Mouse (Mus musculus) midbrain, embryonic 14.5 days (tissue): ENCODE results near the gene Tlr5. TPM values are rescaled to one million over a fixed set of nuclear protein-coding genes. Genes with fewer than 3 reads are reported as not detected.
A peak's percentile ranks its signal among the peaks of the same experiment; 100 is the strongest.

Experiments used
- ATAC-seq: fragments of 200-750 bp; cut with Nextera tagmentation; 2 replicates; pipeline ENCODE4 v1.8.0; 2017; ENCODE audit warnings: moderate number of reproducible peaks, moderate library complexity; ENCODE audit not compliant: low FRiP score, low TSS enrichment
- DNase-seq: peaks from one replicate; pipeline ENCODE4 v3.0.0-alpha.2; 2015
- H3K27ac ChIP-seq: fragments of 300-500 bp; sonication (generic); replicated peaks from 2 replicates; pipeline ENCODE4 v1.5.1; 2014; ENCODE audit warnings: mild to moderate bottlenecking, low read depth, low read length, moderate library complexity
- H3K27me3 ChIP-seq: fragments of 300-500 bp; sonication (generic); 2 replicates; pipeline ENCODE4 v1.6.1; 2014; ENCODE audit warnings: low read length, control low read depth, mixed read lengths; ENCODE audit not compliant: control insufficient read depth, insufficient read depth
- H3K36me3 ChIP-seq: fragments of 300-500 bp; sonication (generic); 2 replicates; pipeline ENCODE4 v1.6.1; 2014; ENCODE audit warnings: low read length, control low read depth; ENCODE audit not compliant: control insufficient read depth, insufficient read depth
- H3K4me1 ChIP-seq: fragments of 300-500 bp; sonication (generic); 2 replicates; pipeline ENCODE4 v1.6.1; 2014; ENCODE audit warnings: mild to moderate bottlenecking, antibody characterized with exemption, low read length, control low read depth; ENCODE audit not compliant: control insufficient read depth, insufficient read depth
- H3K4me2 ChIP-seq: fragments of 300-500 bp; sonication (generic); 2 replicates; pipeline ENCODE4 v1.6.1; 2014; ENCODE audit warnings: mild to moderate bottlenecking, low read length, moderate library complexity
- H3K4me3 ChIP-seq: fragments of 300-500 bp; sonication (generic); replicated peaks from 2 replicates; pipeline ENCODE4 v1.5.1; 2014; ENCODE audit warnings: low read depth, low read length
- H3K9ac ChIP-seq: fragments of 300-500 bp; sonication (generic); replicated peaks from 2 replicates; pipeline ENCODE4 v1.6.1; 2014; ENCODE audit warnings: mild to moderate bottlenecking, low read length, moderate library complexity
- H3K9me3 ChIP-seq: fragments of 300-500 bp; sonication (generic); 2 replicates; pipeline ENCODE4 v1.6.1; 2016; ENCODE audit warnings: low read length, control low read depth, mixed read lengths; ENCODE audit not compliant: control insufficient read depth
- WGBS: fragments of 180-500 bp; shearing (Covaris S2); extraction: QIAGEN DNeasy Blood & Tissue Kit; methylation state at CpG from one replicate; pipeline ENCODE4 v1.1.7; 2014; 5-methylcytosine and 5-hydroxymethylcytosine counted together
- polyA plus RNA-seq: library from polyadenylated mRNA; unstranded; fragments of >200 nt; fragmentation: Nextera tagmentation; extraction: Ambion mirVana; gene quantifications from 2 replicates; pipeline ENCODE4 v1.2.1, GENCODE M21; 2014

Tlr5 gene
- polyA plus RNA-seq, 1 experiment from 2014 or later, result 0.25 TPM

DNA sequence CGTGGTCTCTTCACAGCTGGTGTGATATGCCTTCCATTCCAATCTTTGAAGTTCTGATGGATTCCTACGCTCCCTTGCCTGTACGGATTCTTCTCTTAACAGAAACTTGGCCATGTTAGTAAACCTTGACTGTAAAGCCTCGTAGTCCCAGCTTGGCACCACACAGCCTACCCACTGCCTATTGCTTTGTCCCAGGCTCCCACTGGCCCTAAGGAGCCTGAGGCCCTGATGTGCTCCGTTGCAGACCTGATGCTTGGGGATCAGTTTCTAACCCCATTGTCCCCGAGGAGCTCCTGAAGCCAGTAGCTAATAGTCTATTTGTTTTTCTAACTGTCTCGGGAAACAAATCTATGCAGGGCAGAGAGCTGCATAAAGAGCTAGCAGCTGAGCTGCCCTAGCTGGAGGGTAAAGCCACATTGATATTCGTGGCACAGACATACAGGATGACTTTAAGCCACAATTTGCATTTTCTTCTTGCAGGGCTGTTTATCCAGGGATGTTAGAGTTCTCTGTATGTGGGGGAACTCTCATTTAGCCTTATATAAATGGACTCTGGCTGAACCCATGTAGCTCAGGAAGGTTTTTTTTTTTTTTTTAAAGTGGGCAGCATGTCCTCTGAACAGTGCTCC is 35.8 kb upstream of the Tlr5 start:
- peak; percentile 79 for DNase-seq
- no peaks in the 10 kb centered on the region for H3K27me3 ChIP-seq
- peak overlapping the region; percentile 72 for H3K27ac ChIP-seq
- no peaks in the 10 kb centered on the region for H3K9me3 ChIP-seq
- 22% methylated on average over 8 of the region's 8 CpGs for WGBS
- peak; percentile 71 for ATAC-seq
- no peak overlapping the region for H3K9ac ChIP-seq
- H3K4me3 ChIP-seq, result no peak overlapping the region
- no peaks in the 10 kb centered on the region for H3K36me3 ChIP-seq
- no peak overlapping the region for H3K4me2 ChIP-seq
- peaks cover 34% of the 10 kb centered on the region for H3K4me1 ChIP-seq

DNA sequence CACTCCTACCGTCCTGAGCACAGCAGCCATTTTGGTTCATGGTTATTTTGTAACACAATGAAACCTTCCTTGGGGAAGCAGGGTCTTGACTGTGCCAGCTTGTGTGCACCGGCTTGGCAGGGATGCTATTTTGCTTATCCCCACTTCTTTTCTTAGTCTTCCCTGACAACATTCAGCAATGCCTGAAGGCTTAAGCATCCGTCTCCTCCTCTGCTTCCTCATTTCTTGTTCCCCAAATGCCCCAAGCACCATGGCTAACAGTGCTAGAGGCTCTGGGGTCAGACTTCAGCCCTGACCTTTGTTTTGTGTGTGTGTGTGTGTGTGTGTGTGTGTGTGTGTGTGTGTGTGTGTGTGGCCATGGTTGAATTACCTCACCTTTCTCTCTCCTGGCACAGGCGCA is 31.8 kb upstream of the Tlr5 start:
- no peaks in the 10 kb centered on the region for H3K36me3 ChIP-seq
- peaks cover 34% of the 10 kb centered on the region for H3K4me1 ChIP-seq

DNA sequence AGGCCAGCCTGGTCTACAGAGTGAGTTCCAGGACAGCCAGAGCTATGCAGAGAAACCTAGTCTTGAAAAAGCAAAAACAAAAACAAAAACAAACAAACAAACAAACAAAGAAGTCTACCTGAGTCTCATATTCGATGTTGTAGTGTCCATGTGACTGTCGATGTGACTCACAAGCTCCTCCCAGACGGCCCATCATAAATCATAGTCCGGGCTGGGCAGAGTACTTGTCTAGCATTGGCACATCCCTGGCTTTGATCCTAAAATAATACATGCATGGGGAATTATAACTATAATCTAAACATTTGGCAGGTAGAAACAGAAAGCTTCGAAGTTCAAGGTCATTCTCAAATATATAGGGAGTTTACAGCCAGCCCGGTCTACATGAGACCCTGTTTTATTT is 28.1 kb upstream of the Tlr5 start:
- Histone ChIP-seq H3K4me2 (no peak overlapping the region), H3K4me1 (peaks cover 12% of the 10 kb centered on the region), H3K9me3 (no peaks in the 10 kb centered on the region), H3K4me3 (no peak overlapping the region), H3K9ac (no peak overlapping the region), H3K27ac (no peak overlapping the region), H3K27me3 (no peaks in the 10 kb centered on the region), H3K36me3 (no peaks in the 10 kb centered on the region)
- no peak for ATAC-seq
- 91% methylated on average over 6 of the region's 6 CpGs for WGBS
- DNase-seq, result no peak

More for the DNA sequence above, 31.8 kb upstream of the Tlr5 start:
- Histone ChIP-seq H3K9me3 (no peaks in the 10 kb centered on the region), H3K9ac (no peak overlapping the region), H3K4me3 (no peak overlapping the region), H3K27me3 (no peaks in the 10 kb centered on the region), H3K27ac (peak overlapping the region; percentile 71), H3K4me2 (no peak overlapping the region)
- WGBS, result 34% methylated on average over 4 of the region's 4 CpGs
- peak; percentile 44 for DNase-seq
- no peak for ATAC-seq

DNA sequence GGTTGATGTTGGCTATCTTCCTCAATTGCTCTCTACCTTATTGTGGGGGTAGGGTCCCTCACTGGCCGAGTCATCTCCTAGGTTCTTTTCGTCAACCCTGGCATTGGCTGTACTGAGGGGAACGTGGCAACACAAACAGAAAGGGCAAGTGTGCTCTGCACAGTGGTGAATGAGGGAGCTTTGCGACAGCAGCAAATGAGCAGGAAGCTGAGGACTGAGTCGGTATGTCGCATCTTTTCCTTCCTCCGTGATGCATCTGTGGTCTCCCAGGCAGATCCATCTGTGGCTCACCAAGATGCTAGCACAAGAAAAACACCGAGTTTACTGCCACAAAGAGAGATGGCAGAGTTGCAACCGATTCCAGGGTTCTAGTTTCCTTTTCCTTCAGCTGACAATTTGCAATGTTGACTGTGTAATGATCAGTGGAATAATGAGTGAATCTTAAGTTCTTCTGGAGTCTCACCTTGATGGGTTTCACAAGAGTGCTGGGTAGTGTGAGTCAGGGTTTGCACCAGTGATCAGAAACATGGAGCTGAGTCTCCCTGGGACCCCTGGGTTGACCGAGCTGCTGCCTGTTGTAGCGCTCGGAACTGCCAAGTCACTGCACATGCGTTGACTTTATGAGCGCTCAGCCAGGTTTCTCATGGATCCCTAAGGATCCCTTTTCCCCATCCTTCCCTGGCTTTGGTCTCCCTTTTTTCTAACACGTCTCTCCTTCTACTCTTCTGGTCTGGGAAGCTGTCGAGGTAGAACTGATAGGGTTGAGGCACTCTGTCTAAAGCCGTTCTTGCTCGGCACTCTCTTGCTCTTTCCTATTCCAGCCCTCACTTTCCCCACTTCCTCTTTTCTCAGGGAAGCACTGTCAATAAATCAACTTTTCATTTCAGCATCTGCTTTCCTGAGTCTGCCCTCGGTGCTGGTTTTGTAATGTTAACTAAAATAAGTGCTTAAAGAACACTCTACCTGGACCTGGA is 26.4 kb upstream of the Tlr5 start:
- Histone ChIP-seq H3K4me1 (peaks cover under 1% of the 10 kb centered on the region; the same call in 1 of the 2 replicates), H3K9me3 (no peaks in the 10 kb centered on the region), H3K9ac (no peak overlapping the region), H3K36me3 (no peaks in the 10 kb centered on the region), H3K27ac (no peak overlapping the region), H3K27me3 (no peaks in the 10 kb centered on the region), H3K4me2 (no peak overlapping the region), H3K4me3 (no peak overlapping the region)
- ATAC-seq (no peak), DNase-seq (no peak)
- 87% methylated on average over 19 of the region's 19 CpGs for WGBS

DNA sequence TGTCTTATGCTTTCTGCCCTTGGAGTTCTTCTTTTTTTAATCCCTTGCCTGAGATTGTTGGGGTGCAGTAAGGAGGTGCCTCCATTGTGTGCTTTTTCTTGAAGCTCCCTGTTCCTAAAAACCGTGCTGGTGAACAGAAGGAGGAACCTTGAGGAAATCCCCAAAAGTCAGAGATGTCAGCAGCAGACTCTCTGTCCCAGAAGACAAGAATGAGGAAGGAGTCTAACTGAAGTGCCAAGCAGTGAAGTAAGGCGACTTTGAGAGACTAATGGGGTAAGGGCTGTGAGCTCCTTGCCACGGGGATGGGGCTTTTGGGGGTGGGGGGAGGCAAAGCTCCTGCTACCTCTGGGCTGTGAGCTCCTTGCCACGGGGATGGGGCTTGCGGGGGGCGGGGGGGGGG is 19.1 kb upstream of the Tlr5 start:
- no peaks in the 10 kb centered on the region for H3K27me3 ChIP-seq
- H3K4me2 ChIP-seq, result no peak overlapping the region
- 0 out of 2 replicates have a peak overlapping the region, but pooled peaks have one; percentile 13 for H3K27ac ChIP-seq
- no peaks in the 10 kb centered on the region for H3K36me3 ChIP-seq
- DNase-seq (no peak), ATAC-seq (no peak)
- no peaks in the 10 kb centered on the region for H3K4me1 ChIP-seq
- H3K9ac ChIP-seq, result no peak overlapping the region
- H3K4me3 ChIP-seq, result no peak overlapping the region
- no peaks in the 10 kb centered on the region for H3K9me3 ChIP-seq
- WGBS, result 44% methylated on average over 6 of the region's 6 CpGs

DNA sequence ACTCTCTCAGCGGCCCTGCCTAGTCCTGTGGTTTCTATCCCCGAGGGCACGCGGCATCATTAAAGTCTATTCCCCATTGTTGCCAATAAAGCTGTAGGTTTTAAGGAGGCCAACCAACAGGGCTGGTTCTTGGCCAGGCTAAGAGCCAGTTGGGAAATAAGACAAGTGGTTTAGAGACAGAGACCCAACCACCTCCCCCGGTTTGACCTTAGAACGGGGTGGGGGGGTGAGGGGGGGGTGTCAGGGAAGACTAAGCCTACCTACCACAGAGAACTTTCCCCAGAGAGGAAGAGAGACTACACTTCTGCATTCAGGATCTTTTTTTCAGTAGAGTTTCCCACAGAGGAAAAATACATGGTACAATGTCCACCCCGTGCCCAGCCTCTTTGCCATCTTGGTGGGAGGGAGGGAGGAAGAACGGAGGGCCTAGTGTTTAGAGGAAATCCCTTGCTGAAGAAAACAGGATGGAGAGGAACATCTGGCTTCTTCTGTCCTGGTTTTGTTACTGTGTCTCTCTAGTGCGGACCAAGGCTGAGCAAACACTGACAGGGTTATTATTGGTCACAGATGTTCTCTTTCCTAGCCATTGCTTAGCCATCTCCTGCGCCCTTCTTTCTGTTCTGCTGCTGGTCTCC is 17.0 kb upstream of the Tlr5 start:
- H3K27ac ChIP-seq, result no peak overlapping the region
- WGBS, result 77% methylated on average over 10 of the region's 10 CpGs
- no peaks in the 10 kb centered on the region for H3K27me3 ChIP-seq
- no peaks in the 10 kb centered on the region for H3K36me3 ChIP-seq
- H3K9me3 ChIP-seq, result no peaks in the 10 kb centered on the region
- H3K4me2 ChIP-seq, result no peak overlapping the region
- DNase-seq, result no peak
- no peak overlapping the region for H3K4me3 ChIP-seq
- no peak overlapping the region for H3K9ac ChIP-seq
- peaks cover 10% of the 10 kb centered on the region; the same call in 1 of the 2 replicates for H3K4me1 ChIP-seq
- ATAC-seq, result no peak

DNA sequence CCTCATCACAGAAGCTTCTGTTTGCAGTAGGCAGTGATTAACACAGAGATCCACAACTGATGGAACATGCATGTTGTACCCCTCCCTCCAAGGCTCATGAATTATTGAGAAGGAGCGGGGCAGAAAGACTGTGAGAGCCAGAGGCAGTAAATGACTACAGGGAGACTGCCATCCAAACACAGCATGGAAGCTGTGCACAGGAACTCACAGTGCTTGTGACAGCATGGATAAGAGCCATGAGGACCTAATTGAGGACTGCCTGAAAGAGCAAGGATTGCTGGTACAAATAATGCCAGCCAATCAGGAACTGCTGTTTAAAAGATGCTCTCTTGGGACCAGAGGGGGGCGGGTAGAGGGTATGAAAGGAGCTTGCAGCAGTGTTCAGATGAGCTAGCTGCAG is 12.7 kb upstream of the Tlr5 start:
- Histone ChIP-seq H3K4me1 (peaks cover 10% of the 10 kb centered on the region; the same call in 1 of the 2 replicates), H3K9ac (no peak overlapping the region), H3K27me3 (no peaks in the 10 kb centered on the region), H3K9me3 (no peaks in the 10 kb centered on the region), H3K27ac (no peak overlapping the region), H3K4me2 (no peak overlapping the region), H3K36me3 (no peaks in the 10 kb centered on the region), H3K4me3 (no peak overlapping the region)
- 54% methylated on average over 2 of the region's 2 CpGs for WGBS
- ATAC-seq (no peak), DNase-seq (no peak)

DNA sequence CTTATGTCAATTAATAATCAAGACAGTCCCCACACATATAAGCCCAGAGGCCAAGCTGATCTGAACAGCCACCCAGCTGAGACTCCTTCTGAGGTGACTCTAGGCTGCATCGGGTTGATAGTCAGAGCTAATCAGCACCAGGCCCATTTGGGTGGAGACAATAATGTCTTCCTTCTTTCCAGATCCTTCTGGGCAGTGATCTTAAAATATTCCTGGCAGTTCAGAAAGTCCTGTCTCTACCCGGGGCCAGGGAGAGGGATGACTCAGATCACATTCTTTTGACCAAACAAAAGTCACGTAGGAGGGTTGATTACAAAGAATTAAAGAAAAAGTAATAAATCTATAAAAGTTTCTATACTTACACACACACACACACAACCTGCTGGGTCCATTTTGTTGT is 10.7 kb upstream of the Tlr5 start:
- 94% methylated on average over 3 of the region's 3 CpGs for WGBS

More for the DNA sequence above, 10.7 kb upstream of the Tlr5 start:
- Histone ChIP-seq H3K27ac (no peak overlapping the region), H3K4me3 (no peak overlapping the region), H3K9ac (no peak overlapping the region), H3K27me3 (no peaks in the 10 kb centered on the region), H3K9me3 (no peaks in the 10 kb centered on the region), H3K4me2 (no peak overlapping the region), H3K4me1 (peaks cover 10% of the 10 kb centered on the region; the same call in 1 of the 2 replicates), H3K36me3 (no peaks in the 10 kb centered on the region)
- ATAC-seq (no peak), DNase-seq (no peak)
